Mouse (Mus musculus) heart, adult 11 months (tissue): ENCODE measurements at regions not wholly inside any gene's neighbourhood (a gene's known extent, or its start where the extent isn't known, plus 50 kb on each side); places are given as distances from the start of the nearest gene placed in this dataset.
A peak's percentile ranks its signal among the peaks of the same experiment; 100 is the strongest.

Experiments
- DNase-seq: peaks from one replicate; pipeline ENCODE4 v3.0.0; 2022

GRCm38 (mm10) chr14:105628673-105629072, 267.9 kb downstream of the Spry2 start:
- DNase-seq = no peak

DNA sequence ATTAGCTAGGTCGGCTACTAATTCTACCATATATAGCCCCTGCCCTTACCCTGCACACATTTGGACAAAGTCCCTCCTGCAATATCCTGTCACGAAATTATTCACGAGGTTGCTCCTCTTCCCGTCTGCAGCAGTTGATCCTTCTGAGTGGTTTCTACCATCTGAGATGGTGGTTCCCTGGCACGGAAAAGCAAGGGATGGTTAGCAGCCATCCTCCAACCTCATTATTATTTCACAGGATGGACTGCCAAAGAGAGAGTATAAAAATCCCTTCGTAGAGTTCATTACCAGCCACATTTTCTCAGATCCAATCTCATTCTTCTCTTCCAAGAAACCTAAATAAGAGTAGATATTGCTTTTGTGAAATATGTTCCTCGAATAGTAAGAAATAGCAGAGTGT, 272.2 kb downstream of the Spry2 start:
- no peak for DNase-seq

GRCm38 (mm10) chr14:105622166-105622565, 274.5 kb downstream of the Spry2 start:
- DNase-seq = no peak

- DNase-seq = no peak
Observed at GRCm38 (mm10) chr14:105621124-105621523, 275.5 kb downstream of the Spry2 start.

GRCm38 (mm10) chr14:105619449-105619848, 277.2 kb downstream of the Spry2 start:
- DNase-seq = no peak

GRCm38 (mm10) chr14:105615766-105616165, 280.9 kb downstream of the Spry2 start:
- peak; percentile 92 for DNase-seq

- no peak for DNase-seq
Observed at GRCm38 (mm10) chr14:105612794-105613193, 283.8 kb downstream of the Spry2 start.

DNA sequence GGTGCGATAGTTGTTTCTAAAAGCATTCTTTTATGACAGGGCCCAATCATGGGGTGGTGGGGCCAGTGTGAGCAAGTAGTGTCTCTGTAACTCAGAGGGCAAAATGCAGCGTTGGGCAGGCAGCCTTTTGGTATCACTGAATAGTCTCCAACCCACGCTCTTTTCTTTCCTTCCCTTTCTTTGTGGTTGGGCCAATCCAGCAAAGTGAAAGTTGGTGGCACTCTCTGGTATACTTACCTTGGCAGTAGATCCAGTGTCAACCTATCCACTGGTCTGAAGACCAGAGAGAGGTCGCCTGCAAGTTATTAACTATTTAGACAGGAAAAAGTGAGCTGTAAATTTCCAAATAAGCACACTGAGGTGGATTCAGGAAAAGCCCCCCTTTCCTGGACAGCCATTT, 287.8 kb downstream of the Spry2 start:
- DNase-seq = no peak

DNA sequence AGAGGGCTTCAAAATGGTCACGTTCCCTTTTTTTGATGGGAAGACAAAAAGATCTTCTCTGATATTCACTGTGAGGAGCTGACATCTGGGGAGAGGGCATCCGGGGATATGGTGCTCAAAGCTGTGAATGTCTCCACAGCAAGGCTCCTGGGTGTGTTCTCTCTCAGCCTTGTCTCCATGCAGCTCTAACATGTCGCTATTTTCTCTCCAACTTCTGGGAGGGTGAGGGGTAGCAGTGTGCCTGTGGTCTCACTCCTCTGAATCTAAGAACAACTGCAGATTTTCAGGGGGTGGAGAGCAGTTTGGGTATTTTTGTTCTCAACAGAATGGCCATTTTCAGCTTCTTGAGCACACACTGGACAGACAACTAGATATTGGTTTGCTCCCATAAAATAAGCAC, 290.1 kb downstream of the Spry2 start:
- DNase-seq = no peak

GRCm38 (mm10) chr14:105604451-105604850, 292.2 kb downstream of the Spry2 start:
- DNase-seq = no peak

- no peak for DNase-seq
Observed at GRCm38 (mm10) chr14:105603047-105603461, 293.6 kb downstream of the Spry2 start.

DNA sequence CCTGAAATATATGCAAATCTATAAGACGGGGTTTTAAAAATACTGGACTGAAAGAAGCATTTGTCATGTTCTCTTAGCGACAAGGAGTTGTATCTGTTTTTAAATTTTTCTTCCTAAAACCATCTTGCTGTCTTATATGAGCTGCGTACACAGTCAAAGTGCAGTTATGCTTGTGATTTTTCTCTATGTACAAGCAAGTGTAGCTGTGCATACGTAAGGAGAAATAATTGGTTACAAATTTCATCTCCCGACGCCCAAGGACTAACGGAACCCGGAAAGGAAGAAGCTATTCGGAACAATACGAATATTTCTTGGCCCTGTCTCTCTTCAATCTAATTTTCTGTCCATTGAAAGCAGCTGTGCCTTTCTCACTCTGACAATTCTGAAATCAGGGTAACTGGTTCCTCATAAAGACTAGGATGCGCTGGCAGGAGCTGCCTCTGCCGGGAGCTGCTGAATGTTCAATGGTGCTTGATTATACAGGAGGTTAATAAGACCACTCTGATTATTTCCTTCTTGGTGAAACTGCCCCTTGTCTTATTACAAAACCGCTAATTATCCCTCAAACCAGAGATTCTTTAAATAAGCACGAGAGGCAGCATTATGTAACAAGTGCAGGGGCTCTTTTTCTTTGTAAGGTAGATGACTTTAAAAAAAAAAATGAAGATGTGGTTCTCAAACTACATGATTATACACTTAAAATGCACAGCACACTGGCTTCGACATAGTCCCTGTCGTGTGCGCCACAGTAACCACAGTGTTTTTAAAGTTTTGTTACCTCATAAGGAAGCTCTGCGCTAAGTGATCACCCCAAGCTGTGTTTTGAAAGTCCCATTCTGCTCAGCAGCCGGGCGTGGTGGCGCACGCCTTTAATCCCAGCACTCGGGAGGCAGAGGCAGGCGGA, 296.8 kb downstream of the Spry2 start:
- DNase-seq = no peak

DNA sequence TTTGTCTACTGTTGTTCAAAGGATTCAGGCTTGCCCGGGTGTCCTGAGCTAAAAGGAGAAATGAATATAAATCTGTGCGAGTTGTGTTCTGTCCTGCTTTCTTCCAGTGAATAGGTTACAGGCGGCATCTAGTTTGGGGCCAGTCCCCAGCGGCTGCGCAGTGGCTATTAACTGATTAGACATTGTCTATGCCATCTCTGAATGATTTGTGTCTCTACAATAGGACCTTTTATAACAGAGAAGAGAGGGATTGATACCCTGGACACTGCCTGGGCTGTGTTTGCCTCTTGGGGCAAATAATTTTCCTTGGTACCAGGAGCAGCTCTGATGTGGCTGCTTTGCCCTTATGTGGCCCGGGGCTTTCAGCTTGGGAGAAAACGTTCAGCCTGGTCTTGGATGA, 306.9 kb downstream of the Spry2 start:
- DNase-seq = no peak

DNA sequence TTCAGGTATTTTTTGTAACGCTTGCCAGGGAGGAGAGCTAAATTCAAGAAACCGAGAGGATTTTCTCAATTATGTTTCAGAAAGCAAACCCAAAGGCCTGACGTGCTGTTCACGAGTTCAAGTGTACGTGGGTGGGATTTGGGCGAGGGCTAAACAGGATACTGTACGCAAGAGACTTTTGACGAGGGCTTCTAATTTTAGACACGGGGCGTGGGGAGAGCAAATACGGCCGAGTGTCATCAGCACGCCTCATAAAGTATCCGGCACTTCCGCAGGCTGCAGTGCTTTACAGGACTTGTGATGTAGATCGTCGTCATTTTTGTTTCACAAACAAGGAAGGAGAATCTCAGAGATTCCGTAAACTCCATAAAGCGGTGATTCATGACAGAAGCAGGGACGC, 307.4 kb downstream of the Spry2 start:
- no peak for DNase-seq

DNA sequence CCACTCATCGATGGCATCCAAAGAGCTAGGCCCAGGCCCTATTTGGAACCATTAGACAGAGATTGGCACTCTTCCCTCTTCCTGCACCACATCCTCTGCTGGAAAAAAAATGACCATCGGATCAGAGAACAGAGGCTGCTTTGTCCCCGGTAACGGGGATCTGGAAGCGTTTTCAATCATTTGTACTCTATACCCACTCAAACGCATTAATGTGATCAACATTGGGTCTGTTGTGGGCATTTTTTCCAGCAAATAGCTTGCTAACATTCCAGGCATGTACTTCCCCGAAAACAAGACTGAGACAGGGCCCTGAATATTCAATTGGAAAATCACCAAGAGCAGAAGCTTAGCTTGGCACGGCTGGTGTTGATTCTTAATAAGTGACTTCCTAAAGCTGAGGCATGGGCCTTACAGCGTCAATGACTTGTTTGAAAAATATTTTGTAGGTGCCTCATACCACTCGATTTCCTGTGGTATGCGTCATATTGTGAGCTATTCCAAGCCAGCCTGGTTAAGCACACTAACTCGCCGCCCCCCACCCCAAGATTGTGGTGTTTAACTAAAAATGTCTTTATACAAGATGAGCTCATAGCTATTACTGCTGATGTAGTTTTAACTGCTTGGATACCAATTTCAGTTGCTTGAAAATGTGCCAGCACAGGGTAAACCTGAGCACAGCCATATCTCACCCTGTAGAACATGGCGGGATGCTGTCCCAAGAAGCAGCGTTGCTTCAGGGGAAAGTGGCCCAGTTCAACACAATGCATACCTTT, 308.0 kb downstream of the Spry2 start:
- DNase-seq = peak; percentile 91

DNA sequence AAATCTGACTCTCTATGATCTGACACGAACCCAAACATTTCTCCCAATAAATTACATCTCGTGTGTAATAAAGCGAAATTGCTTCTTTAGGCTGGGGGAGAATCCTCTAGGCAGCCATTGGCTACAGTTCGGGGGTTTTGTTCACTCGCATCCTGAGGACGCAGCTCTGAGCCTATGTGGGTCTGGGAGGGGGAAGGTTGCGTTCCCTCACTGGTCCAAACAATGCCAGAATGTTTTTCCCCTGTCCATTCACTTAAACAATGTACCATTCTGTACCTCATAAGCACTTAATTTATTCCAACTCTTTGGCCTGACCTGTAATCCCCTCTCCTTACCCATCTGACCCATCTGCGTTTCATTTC, 308.6 kb downstream of the Spry2 start:
- DNase-seq = no peak

GRCm38 (mm10) chr14:105584632-105585031, 312.0 kb downstream of the Spry2 start:
- DNase-seq = no peak

DNA sequence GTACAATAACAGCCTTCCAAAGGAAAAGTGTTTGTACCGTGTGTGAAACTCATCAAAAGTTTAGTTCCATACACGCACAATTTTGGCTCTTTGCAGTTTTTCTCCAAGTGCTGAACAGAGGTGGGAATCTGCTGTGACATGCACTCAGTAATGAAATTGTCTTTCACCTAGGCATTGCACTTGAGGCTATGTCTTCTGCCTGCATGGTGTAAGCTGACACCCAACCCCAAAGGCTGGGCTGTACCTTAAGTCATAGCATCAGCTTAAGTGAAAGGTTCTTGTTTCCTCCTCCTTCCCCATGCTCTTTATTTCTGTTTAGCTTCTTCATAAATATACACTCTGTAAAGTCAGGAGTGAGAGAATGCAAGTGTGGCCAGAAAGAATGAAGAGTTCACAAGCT, 313.1 kb downstream of the Spry2 start:
- no peak for DNase-seq

- DNase-seq = no peak
Observed at GRCm38 (mm10) chr14:105576266-105576665, 317.9 kb downstream of the Ndfip2 start.

DNA sequence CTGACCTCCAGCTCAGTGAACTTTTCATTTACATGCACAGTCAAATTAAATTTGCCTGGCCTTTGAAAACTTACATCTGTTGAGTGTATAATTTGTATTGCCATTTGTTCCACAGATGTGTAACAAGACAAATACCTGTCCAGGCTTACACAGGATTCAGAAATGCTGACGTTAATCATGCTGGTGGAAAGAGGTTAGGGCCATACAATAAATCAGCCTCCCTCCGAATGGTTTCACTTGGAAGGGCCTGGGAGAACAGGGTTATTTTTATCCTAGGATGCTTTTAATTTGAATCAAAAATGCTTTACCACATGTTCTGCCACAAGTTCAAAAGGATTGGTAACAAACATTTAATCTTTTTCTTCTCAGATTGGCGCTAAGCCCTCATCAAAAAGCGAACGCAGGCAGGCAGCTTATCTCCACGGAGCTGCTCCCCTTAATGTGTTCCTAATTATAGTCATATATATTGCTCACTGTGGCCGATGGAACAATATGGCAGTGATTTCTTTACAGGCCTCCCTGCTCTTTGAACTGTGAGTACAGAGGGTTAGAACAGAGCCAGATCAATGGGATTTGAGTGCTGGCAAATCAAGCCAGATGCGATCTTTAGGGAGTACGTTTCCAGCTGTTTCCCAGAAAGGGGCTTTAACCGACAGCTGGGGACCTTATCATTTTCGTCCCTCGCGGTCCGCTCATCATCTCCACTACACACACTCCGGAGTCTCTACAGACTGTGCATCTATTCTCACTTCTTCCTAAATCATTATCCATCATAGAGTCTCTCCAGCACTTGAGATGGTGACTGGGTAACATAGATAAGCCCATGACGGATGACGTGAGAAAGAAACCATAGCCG, 313.9 kb downstream of the Ndfip2 start:
- peak; percentile 80 for DNase-seq

GRCm38 (mm10) chr14:105570156-105570555, 311.8 kb downstream of the Ndfip2 start:
- no peak for DNase-seq

DNA sequence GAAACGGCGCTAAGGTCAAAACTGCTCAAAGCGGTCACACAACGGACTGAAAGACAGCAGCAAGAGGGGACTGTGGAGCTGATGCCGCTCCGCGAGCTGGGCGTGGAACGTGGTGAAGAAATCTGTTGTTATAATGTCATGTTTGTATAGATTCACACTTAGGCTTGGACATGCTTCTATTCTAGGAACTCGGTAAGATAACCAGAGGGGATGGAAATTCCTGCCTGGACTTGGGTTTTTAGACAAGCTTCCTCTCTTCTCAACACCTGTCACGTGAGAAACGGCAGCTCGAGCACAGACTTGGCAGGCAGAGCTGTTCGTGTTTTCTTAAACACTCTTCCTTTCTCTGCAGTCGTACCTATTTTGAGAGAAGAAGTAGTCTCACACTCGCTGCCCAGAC, 307.5 kb downstream of the Ndfip2 start:
- DNase-seq = no peak

- no peak for DNase-seq
Observed at GRCm38 (mm10) chr14:105562843-105563242, 304.5 kb downstream of the Ndfip2 start.
